Mouse (Mus musculus): Measurements from ENCODE around the gene Acoxl. TPM values are rescaled to one million over a fixed set of nuclear protein-coding genes. Genes with fewer than 3 reads are reported as not detected.

Gene Acoxl
- polyA plus RNA-seq, 1 experiment, result not detected

- Histone ChIP-seq H3K27ac (ENCODE audit: insufficient read depth, low read length) (no peak overlapping the region), H3K4me1 (ENCODE audit: control insufficient read depth, insufficient read depth, low read length) (peaks cover 6% of the 10 kb centered on the region), H3K4me3 (replicated peaks; ENCODE audit: insufficient read depth, low read depth, low read length) (no peak overlapping the region), H3K27me3 (ENCODE audit: control insufficient read depth, insufficient read depth, low read length) (no peaks in the 10 kb centered on the region)
- WGBS, result 94% methylated on average over 6 of the region's 6 CpGs
- DNase-seq, result no peak
- TF ChIP-seq POLR2A (IDR thresholded peaks at IDR 0.05; ENCODE audit: borderline replicate concordance, insufficient read depth, low read length) (no peak), CTCF (IDR thresholded peaks at IDR 0.05; ENCODE audit: borderline replicate concordance, insufficient read depth, low read depth, low read length) (no peak)
Observed at GRCm38 (mm10) chr2:128062756-128063155, 224.1 kb downstream of the Acoxl start.

GRCm38 (mm10) chr2:128065013-128065412, 226.3 kb downstream of the Acoxl start:
- TF ChIP-seq POLR2A (IDR thresholded peaks at IDR 0.05; ENCODE audit: borderline replicate concordance, insufficient read depth, low read length) (no peak), CTCF (IDR thresholded peaks at IDR 0.05; ENCODE audit: borderline replicate concordance, insufficient read depth, low read depth, low read length) (no peak)
- H3K4me1 ChIP-seq (ENCODE audit: control insufficient read depth, insufficient read depth, low read length), result peaks cover 9% of the 10 kb centered on the region
- H3K4me3 ChIP-seq (replicated peaks; ENCODE audit: insufficient read depth, low read depth, low read length), result no peak overlapping the region
- DNase-seq, result no peak
- no peaks in the 10 kb centered on the region for H3K27me3 ChIP-seq (ENCODE audit: control insufficient read depth, insufficient read depth, low read length)
- 88% methylated on average over 2 of the region's 2 CpGs for WGBS
- no peak overlapping the region for H3K27ac ChIP-seq (ENCODE audit: insufficient read depth, low read length)

GRCm38 (mm10) chr2:128065576-128065975, 226.9 kb downstream of the Acoxl start:
- peaks cover 9% of the 10 kb centered on the region for H3K4me1 ChIP-seq (ENCODE audit: control insufficient read depth, insufficient read depth, low read length)
- H3K27me3 ChIP-seq (ENCODE audit: control insufficient read depth, insufficient read depth, low read length), result no peaks in the 10 kb centered on the region
- 97% methylated on average over 2 of the region's 2 CpGs for WGBS
- H3K4me3 ChIP-seq (replicated peaks; ENCODE audit: insufficient read depth, low read depth, low read length), result no peak overlapping the region
- DNase-seq, result no peak
- TF ChIP-seq POLR2A (IDR thresholded peaks at IDR 0.05; ENCODE audit: borderline replicate concordance, insufficient read depth, low read length), result no peak
- no peak for TF ChIP-seq CTCF (IDR thresholded peaks at IDR 0.05; ENCODE audit: borderline replicate concordance, insufficient read depth, low read depth, low read length)
- H3K27ac ChIP-seq (ENCODE audit: insufficient read depth, low read length), result no peak overlapping the region

DNA sequence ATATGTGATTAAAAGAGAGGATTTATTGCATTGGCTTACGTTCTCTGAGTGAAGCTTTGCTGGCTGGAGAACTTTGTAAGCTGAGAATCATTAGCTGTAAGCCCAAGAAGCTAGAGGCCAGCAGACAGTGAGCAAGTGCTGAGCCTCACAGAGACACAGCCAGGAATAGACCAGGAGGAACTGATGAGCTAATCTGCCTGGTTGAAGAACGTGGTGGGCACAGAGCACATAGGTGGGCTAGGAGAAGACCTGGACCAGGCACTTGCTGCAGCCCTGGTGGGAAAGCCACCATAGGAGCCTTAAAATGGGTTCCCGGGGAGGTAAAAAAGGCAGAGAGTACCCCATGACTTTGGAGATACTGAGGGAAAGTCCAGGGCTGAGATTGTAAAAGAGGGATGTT, 228.5 kb downstream of the Acoxl start:
- DNase-seq, result no peak
- TF ChIP-seq CTCF (IDR thresholded peaks at IDR 0.05; ENCODE audit: borderline replicate concordance, insufficient read depth, low read depth, low read length) (no peak), POLR2A (IDR thresholded peaks at IDR 0.05; ENCODE audit: borderline replicate concordance, insufficient read depth, low read length) (no peak)
- Histone ChIP-seq H3K4me1 (ENCODE audit: control insufficient read depth, insufficient read depth, low read length) (peaks cover 9% of the 10 kb centered on the region), H3K27me3 (ENCODE audit: control insufficient read depth, insufficient read depth, low read length) (no peaks in the 10 kb centered on the region), H3K4me3 (replicated peaks; ENCODE audit: insufficient read depth, low read depth, low read length) (no peak overlapping the region), H3K27ac (ENCODE audit: insufficient read depth, low read length) (no peak overlapping the region)
- WGBS, result 82% methylated on average over 3 of the region's 3 CpGs

DNA sequence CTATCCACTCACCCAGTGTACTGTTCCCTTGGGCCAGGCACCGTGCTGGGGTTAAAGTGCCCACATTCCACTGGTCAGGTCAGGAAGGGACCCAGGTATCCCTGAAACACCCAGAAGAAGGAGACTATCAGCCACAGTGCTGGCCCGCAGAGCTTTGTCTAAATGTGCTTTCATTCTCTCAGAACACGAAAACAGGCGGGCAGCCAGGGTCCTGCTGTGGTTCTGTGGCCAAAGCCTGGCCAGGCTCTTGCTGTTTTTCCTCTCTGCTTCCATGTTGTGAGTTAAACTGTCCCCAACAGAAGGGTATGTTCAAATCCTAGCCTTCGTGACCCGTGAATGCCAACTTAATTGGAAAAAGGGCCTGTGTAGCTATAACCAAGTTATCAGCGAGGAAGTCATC, 228.9 kb downstream of the Acoxl start:
- DNase-seq, result peak; percentile 35 to 46
- H3K27me3 ChIP-seq (ENCODE audit: control insufficient read depth, insufficient read depth, low read length), result no peaks in the 10 kb centered on the region

DNA sequence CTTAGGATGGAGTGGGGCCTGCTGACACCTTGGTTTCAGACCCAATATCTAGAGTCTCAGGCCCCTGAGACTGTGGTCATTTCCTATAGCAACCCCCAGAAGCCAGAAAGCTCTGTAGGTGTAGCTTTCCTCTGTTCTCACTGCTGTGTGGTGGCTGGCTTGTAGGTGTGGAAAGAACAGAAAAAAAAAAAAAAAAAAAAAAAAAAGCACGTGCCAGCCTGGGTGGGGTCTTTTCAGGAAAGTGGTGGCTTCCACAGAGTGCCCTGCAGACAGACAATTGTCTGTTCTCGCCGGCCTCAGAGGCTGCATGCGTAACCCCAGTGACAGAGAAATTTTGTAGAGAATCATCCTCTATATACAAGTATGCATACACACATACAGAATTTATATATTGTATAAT, 229.5 kb downstream of the Acoxl start:
- TF ChIP-seq CTCF (IDR thresholded peaks at IDR 0.05; ENCODE audit: borderline replicate concordance, insufficient read depth, low read depth, low read length), result no peak
- TF ChIP-seq POLR2A (IDR thresholded peaks at IDR 0.05; ENCODE audit: borderline replicate concordance, insufficient read depth, low read length), result no peak
- Histone ChIP-seq H3K4me3 (replicated peaks; ENCODE audit: insufficient read depth, low read depth, low read length) (no peak overlapping the region), H3K27me3 (ENCODE audit: control insufficient read depth, insufficient read depth, low read length) (no peaks in the 10 kb centered on the region), H3K27ac (ENCODE audit: insufficient read depth, low read length) (no peak overlapping the region), H3K4me1 (ENCODE audit: control insufficient read depth, insufficient read depth, low read length) (peaks cover 9% of the 10 kb centered on the region)
- no peak for DNase-seq
- WGBS, result 85% methylated on average over 4 of the region's 4 CpGs

More for the DNA sequence above, 228.9 kb downstream of the Acoxl start:
- 20% methylated on average over 7 of the region's 7 CpGs for WGBS
- no peak for TF ChIP-seq POLR2A (IDR thresholded peaks at IDR 0.05; ENCODE audit: borderline replicate concordance, insufficient read depth, low read length)
- no peak for TF ChIP-seq CTCF (IDR thresholded peaks at IDR 0.05; ENCODE audit: borderline replicate concordance, insufficient read depth, low read depth, low read length)
- H3K4me3 ChIP-seq (replicated peaks; ENCODE audit: insufficient read depth, low read depth, low read length), result no peak overlapping the region
- H3K4me1 ChIP-seq (ENCODE audit: control insufficient read depth, insufficient read depth, low read length), result peaks cover 9% of the 10 kb centered on the region
- H3K27ac ChIP-seq (ENCODE audit: insufficient read depth, low read length), result no peak overlapping the region

GRCm38 (mm10) chr2:128069025-128069424, 230.3 kb downstream of the Acoxl start:
- H3K27me3 ChIP-seq (ENCODE audit: control insufficient read depth, insufficient read depth, low read length), result no peaks in the 10 kb centered on the region
- WGBS, result 75% methylated on average over 2 of the region's 2 CpGs
- no peak for DNase-seq
- H3K4me3 ChIP-seq (replicated peaks; ENCODE audit: insufficient read depth, low read depth, low read length), result no peak overlapping the region
- H3K4me1 ChIP-seq (ENCODE audit: control insufficient read depth, insufficient read depth, low read length), result peaks cover 9% of the 10 kb centered on the region
- no peak overlapping the region for H3K27ac ChIP-seq (ENCODE audit: insufficient read depth, low read length)
- TF ChIP-seq POLR2A (IDR thresholded peaks at IDR 0.05; ENCODE audit: borderline replicate concordance, insufficient read depth, low read length), result no peak
- no peak for TF ChIP-seq CTCF (IDR thresholded peaks at IDR 0.05; ENCODE audit: borderline replicate concordance, insufficient read depth, low read depth, low read length)

DNA sequence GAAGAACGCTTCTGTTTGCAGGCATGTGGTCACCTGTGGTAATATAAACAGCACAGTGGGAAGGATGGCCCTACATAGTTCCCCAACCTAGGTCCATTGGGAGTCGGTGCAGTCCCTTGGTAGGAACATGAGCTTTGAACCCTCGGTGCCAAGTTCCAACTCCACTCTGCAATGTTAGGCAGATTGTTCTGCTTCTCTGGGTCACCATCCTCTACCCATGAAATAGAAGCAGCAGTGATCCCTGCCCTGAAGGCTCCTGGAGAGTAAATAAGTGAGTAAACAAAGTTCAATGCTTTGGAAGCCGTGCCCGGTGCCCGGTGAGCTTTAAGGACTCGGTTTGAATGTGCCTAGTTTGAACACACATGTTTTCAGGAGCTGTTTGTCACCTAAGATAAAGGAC, 233.1 kb downstream of the Acoxl start:
- TF ChIP-seq CTCF (IDR thresholded peaks at IDR 0.05; ENCODE audit: borderline replicate concordance, insufficient read depth, low read depth, low read length), result no peak
- Histone ChIP-seq H3K4me3 (replicated peaks; ENCODE audit: insufficient read depth, low read depth, low read length) (no peak overlapping the region), H3K4me1 (ENCODE audit: control insufficient read depth, insufficient read depth, low read length) (peaks cover 9% of the 10 kb centered on the region), H3K27me3 (ENCODE audit: control insufficient read depth, insufficient read depth, low read length) (no peaks in the 10 kb centered on the region), H3K27ac (ENCODE audit: insufficient read depth, low read length) (no peak overlapping the region)
- 89% methylated on average over 7 of the region's 7 CpGs for WGBS
- DNase-seq, result no peak
